Mouse (Mus musculus) testis, postnatal 14 days (tissue): ENCODE results near the gene Tubg2.

ENCODE experiments used
- DNase-seq: peaks from one replicate; pipeline ENCODE4 v3.0.0; 2021; ENCODE audit warnings: low spot score

The Tubg2 gene

GRCm38 (mm10) chr11:101164677-101165580, 9.2 kb downstream of the Tubg2 start:
- DNase-seq: no peak

- no peak for DNase-seq
These were observed 10.7 kb downstream of the Tubg2 start for GRCm38 (mm10) chr11:101166357-101166756.

- DNase-seq: no peak
These were observed 11.7 kb downstream of the Tubg2 start for GRCm38 (mm10) chr11:101167211-101167962.

DNA sequence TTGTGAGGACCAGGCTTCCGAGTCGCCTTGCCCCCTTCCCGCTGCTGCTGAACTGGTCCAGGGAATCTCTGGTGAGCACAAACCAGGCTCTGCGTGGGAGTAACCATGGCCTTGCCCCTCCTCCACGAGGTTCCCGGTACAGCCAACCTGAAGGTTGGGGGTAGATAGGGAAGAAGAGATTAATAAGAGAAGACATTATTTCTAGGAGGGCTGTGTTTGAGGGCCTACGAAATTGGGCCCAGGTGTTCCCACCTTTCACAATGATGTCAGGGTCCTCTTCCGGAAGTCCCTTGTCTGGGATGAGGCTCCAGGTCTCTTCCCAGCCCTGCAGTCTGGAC, 12.2 kb downstream of the Tubg2 start:
- no peak for DNase-seq

- no peak for DNase-seq
These were observed 12.7 kb downstream of the Tubg2 start for GRCm38 (mm10) chr11:101168301-101168980.

- DNase-seq: no peak
These were observed 13.8 kb downstream of the Tubg2 start for GRCm38 (mm10) chr11:101169301-101170107.

GRCm38 (mm10) chr11:101170354-101170810, 14.7 kb downstream of the Tubg2 start, which contains the start of gene Cntnap1:
TSS of gene Cntnap1 (plus strand) at chr11:101170523.
- DNase-seq: peak; percentile 54

DNA sequence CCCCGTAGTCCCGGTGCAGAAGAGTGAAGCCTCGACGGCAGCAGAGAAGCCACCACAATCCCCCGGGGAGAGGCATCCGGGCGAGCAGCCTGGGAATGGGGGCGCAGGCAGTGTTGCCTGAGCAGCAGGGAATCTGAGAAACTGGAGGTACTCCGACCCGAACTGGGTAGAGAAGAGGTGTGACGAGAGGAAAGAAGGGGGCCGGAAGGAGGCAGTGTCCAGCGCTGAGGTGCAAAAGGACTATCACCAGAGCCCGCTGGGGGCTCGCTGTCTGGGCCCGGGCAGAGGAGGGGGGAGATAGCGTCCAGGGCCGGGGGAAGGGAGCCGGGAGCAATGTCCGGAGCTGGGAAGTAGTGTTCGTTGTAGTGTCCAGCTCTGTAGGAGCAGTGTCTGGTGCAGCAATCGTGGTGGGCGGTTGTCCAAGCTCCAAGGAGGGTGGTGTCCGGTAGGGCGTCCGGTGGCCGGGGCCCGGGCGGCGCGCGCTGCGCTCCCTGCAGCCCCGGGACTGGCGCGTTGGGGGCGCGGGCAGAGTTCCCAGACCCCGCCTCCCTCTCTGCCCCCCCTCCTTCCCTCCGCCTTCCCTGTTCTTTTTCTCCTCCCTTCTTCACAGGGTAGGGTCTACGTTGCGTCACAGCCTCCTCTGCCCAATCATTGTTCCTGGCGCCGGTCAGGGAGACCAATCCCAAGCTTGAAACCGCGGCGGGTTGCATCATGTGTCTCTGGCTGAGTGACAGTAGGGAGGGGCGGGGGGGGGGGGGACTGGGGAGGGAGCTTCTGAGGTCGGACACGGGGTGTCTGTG, 15.3 kb downstream of the Tubg2 start, which contains the start of gene Plekhh3:
Gene Plekhh3, minus strand, starts transcription at position 541 of the 800 bp plus-strand sequence.
- peak; percentile 93 for DNase-seq

DNA sequence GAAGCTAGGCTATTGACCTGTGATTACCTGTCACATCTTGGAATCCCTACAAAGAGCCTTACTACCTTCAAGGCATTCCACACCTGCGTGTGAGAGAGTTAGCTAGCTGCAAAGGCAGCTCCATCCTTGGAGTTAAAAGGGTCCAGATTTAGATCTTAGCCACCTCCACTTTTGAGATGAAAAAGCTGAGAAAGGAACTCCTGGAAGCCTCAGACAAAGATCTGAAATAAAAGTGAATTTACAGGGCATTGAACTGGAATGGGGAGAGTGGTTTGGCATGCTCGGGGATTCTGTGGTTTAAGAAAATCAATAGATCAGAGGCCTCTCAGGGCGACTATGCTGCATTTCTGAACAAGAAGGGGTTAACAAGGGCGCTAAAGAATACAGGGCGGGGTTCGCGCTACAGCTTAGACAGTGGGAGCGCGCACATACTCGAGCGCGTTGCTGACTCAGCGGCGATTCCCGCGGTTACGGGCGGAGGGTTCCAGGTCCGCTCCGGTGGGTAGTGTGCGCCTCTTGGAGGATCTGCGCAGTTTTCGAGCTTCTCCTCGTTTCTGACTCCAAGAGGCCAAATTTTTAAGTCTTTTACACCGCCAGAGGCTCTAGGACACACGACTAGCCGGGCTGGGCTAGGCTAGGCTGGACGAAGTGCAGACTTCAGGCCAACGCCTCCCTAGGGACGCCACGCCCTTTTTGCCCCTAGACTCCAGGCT, 16.2 kb downstream of the Tubg2 start:
- DNase-seq: peak; percentile 57

- no peak for DNase-seq
These were observed 16.7 kb downstream of the Tubg2 start for GRCm38 (mm10) chr11:101172434-101172815.

GRCm38 (mm10) chr11:101173112-101173511, 17.4 kb downstream of the Tubg2 start:
- no peak for DNase-seq

- DNase-seq: peak; percentile 72
These were observed 18.1 kb downstream of the Tubg2 start for GRCm38 (mm10) chr11:101173631-101174388.

DNA sequence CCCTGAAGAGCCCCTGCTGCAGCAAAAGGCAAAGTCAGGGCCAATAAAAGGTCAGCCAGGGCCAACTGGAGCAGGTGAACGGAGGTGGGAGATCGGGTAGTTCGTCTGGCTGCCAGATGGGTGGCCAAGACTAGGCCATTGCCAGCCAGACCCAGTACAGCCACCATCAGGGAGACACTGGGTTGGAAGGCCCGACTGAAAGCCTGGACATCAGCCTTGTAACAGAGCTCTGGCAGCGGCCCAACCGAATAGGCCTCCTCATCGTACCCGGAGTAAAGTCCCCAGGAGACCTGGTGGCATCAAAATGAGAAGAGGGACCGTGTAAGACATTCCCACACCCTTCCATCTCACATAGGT, 18.7 kb downstream of the Tubg2 start:
- DNase-seq: no peak

DNA sequence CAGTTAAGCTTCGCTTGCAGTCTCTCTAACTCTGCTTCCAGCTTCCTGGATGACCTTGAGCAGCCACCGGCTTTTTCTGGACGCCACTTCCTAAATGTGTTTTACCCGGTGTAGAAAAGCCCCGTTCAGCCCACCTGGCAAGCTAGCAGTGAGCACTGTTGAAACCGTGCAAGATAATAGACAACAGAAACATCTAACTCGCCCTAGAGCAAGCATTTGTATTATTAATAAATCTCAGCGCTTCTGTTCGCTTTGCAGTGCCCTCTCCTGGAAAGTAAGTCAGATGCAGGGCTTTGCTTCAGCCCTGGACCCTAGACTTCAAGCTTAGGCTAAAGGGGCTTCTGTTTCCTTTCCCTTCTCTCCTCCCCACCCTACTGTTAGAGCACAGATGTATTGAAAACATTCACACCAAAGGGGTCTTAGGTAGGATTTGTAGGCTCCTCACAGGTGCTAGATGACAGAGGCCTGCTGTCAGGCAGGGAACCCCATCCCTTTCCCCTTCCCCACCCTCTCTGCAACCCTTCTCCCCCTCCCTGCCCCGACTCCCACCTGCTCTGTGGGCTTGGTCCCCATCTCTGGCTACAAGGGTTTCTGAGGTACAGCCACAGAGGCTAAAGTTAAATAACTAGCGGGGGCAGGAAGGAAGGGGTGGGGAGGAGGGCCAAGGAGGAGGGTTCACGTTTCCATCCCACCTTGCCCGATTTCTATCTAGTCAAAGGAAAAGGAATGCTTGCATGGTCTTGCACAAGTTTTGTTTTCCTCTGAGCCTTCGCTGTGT, 19.3 kb downstream of the Tubg2 start, which contains the start of gene Ccr10:
Gene Ccr10, minus strand, starts transcription at position 593 of the 778 bp plus-strand sequence.
- DNase-seq: no peak

DNA sequence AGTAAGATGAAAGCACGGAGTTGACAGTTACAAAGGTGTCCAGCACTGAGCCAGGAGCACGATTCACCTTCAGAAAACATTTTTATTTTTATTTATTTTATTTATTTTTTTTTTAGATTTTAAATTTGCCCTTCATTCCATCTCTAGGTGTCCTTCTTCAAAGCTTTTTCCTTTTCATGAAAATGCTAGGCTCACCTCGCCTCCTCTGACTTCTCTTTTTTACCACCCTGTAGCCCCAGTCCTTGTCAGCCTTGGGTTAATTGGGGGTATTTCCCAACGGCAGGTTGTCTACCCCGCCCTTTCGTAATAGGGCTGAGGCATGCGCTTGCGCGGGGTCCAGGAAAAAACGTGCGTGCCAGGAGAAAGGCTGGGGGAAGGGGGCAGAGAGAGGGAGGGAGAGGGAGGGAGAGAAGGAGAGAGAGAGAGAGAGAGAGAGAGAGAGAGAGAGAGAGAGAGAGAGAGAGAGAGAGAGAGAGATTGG, 20.0 kb downstream of the Tubg2 start:
- no peak for DNase-seq

GRCm38 (mm10) chr11:101176117-101176691, 20.5 kb downstream of the Tubg2 start:
- no peak for DNase-seq

DNA sequence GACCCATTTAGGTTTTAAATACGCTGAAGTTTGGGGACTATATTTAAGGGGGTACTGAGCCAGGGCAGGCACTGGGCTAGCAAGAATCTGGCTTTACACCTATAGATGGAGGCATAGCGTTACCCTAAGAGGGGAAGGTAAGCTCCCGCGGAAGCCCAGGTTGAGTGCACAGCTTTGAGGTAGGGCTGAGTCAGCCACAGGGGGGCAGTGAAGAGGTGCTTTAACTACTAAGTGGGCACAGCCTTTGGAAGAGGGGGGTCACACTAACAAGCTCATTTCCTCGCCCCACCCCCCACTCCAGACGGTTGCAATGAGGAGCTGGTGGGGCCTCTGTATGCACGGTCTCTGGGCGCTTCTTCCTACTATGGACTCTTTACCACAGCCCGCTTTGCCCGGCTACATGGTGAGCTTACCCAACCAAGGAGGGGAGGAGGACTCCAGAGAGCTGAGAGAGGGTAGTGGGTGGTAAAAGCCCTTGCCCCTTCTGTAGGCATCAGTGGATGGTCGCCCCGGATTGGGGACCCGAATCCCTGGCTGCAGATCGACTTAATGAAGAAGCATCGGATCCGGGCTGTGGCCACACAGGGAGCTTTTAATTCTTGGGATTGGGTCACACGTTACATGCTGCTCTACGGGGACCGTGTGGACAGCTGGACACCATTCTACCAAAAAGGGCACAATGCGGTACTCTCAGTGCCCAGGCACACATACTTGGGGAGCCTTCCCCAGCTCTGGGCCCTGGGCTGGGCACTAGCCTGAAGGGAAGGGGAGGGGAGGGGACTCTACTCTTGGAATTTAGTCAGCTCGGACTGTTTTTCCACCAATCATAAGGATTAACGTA, 21.4 kb downstream of the Tubg2 start:
- DNase-seq: no peak
